Mouse (Mus musculus) T-cell, adult 2 months (primary cell): ENCODE results near the gene Sfxn5.

Experiments used
- DNase-seq: peaks from one replicate; pipeline ENCODE4 v3.0.0; 2022; ENCODE audit warnings: low spot score

Gene Sfxn5

DNA sequence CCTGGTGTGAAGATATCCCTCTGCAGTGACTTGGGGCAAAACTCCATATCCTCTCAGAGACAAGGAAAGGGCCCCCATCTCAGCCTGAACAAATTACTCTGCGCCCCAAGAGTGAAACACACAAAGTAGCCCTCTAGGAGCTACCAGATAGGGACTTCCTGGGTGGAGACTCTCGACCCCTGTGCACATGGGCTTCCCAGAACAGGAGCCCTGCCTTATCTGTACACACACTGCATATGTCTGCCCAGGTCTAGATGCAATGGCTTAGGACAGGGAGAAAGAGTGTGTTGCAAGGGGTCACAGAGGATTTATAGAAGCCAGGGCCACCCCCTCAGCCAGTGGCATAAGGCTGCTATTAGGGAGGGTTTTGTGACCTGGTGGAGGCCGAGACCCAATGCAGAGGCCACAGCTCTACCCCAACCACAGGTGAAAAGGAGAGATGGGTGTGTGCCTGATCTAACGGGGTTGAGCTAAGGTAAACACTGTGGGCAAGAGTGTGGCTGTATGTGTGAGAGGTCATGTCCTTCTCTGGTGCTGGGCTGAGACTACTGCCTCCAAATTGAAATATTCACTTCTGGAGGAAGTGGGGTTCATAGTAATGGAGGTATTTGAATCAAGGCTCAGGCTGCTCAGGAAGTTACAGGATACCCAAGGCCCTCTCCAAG lies 44.9 kb downstream of the Sfxn5 start:
- no peak for DNase-seq

DNA sequence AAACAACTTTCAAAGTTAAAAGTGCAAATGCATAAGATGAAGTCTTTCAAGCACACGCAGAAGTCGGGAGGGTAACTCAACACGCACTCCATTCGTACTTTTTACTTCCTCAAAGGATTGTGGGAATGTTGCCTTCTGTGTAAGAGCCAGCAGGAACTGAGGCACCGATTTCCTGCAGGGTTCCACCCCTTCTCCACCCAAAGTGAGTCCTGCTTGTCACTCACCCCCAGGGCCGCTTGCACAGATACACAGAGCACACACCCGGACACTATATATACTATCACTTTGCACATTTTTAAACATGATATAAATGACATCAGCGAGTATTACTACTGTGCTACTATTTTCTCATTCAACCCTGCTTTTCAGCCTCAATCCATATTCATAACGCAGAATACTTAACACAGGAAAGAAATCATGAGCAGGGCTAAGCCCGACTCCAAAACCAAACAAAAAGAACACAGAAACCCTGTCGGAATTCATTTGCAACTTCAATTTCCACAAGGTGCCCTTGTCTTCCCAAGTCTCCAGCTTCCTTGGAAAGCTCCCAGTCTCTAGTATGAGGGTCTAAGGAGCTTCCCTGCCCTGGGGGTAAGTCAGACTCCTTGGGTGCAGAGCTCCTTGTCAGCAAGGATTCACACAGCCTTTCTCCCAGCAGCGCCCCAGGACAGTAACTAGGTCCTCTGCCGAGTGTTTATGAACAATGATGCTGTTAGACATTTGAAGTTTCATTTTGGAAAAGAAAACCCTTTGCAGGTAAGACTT lies 46.8 kb downstream of the Sfxn5 start:
- no peak for DNase-seq

DNA sequence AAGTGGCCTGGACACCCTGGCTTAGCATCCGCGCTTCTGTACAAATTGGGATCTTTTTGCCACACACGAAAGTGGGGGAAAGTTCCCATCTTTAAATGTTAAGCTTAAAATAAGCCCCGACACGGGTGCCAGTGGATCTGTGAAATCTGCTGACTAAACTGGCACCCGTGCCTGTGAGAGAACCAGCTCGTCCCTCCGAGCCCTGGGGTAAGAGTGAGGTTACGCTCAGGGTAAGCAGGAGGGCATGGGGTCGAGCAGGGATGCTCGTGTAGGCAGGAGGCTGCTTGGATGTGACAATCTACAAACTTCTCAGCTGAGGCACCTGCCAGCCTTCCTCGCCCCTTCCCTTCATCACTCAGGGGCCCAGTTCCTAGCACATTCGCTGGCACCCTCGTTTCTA lies 52.4 kb downstream of the Sfxn5 start:
- DNase-seq: no peak

DNA sequence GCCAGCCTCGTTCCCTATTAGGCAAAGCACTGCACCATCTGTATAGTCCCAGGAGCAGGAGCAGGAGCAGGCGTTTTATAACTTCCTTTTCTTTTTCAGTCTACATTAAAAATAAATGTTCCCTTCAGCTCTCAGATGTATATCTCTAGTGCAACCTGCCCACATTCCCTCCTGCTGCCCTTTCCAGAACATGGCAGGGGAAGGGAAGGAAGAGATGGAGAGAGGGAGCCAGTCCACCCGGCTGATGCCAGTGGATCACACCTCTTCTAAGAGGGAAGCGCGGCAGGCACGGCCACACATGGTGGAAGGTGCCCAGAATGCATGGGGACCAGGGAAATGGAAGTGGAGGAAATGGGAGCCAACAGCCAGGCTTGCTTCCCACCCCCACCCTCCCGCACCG lies 56.7 kb downstream of the Sfxn5 start:
- DNase-seq: no peak

DNA sequence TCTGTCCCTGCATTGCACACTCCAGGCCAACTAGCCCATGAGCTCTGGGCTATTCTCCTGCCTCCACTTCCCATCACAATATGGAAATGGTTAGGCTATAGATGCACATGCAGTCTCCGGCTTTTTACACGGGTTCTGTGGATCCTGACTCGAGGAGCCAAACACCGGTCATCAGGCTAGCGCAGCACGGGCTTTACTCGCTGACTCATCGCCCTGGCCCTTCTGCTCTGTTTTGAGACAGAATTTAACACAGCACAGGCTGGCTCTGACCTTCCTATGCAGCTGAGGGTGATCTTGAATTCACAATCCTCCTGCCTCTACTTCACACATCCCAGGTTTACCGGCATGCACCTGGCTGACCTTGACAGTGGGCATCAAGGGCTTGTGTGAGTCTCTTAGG lies 60.8 kb downstream of the Sfxn5 start:
- DNase-seq: no peak

DNA sequence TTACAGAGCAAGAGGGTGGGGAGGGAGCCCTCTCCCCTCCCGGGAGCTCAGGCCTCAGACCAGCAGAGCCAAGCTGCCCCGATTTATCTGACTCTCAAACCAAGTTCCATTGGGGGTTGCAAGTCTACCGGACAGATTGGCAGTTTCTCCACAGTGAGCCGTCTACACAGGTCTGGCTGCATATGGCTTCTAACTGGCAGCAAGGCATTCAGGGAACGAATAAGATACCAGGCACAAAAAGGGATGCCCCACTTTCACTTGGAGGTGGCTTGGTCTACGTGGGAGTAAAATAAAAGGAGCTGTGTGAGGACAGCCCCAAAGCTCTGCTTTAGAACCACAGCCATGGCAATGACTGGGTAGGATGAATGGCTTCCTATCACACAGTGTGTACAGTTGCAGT lies 67.2 kb downstream of the Sfxn5 start:
- DNase-seq: no peak

DNA sequence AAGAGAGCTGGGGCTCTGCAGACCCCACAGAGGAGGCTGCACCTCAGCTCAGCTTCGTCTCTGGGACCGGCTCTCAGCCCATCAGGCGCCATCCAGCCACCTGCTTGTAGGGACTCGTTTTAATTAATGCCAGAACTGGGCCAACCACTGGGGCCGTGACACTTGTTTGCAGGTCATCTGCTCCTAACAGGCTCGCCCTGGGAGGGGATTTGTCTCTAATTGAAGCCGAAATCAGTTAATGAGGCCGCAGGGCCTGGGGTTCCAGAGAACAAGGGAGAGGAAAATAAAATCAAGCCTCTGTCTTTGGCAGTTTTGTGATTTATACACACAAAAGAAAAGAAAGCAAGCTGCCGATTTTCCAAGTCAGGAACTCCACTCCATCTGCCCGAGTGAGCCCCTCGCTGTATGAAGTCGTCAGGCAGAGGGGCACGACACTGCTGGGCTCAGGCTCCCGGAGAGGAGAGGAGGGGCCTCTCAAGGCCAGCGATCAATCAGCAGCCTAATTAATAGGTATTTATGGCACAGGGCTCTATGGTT lies 68.2 kb downstream of the Sfxn5 start:
- DNase-seq: no peak

DNA sequence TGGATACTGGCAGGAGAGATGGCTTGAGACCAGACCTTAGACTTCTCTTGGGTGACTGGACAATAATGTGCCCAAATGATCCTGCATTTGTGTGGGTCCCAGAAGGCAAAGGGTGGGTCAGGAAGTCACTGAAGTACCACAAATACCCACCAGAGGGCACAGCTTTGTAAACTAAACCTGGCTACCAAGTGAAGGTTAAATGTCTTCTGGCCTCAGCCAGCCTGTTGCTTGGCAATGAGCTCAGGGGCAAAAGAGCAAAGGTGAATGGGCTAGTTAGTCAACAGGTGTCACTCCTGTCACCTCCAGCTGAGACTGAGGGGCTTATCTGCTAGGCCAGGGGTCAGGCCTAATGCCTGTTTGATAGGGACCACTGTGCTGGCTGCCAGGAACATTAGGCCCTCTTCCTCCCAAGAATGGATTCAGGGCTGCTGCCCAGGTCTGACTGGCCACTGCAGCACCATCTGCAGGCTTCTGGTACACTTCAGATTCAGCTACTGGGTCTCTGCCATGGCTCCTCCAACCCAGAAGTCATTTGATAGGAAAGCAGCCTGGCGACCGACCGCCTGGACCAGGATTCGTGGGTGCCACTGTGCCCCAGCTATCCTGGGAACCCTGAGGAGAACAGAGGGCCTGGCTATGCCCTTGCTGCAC lies 70.2 kb downstream of the Sfxn5 start:
- DNase-seq: no peak

DNA sequence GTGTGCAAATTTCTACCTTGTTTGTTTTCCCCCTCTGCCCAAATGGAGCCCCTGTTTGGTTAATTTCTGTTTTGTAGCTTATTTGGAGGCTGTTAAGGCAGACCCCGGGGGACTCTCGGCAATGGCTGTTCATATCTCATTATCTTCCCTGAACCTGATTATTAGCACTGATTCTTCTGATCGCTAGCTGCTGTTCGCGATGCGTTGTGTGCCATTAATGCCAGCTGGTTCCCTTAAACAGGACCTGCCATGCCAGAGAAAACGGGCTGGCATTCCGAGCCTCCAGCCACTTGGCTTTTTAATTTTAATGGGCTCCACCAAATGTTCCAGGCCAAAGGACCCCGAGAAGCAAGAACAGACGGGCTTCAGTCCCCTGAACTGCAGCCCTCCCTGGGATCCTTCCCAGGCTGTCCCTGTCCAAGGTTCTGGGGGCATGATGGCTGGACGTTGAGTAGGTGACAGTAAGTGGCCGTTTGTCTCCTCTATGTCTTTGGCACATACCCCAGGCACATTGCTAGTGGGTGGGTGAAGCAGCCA lies 74.1 kb downstream of the Sfxn5 start:
- DNase-seq: no peak

DNA sequence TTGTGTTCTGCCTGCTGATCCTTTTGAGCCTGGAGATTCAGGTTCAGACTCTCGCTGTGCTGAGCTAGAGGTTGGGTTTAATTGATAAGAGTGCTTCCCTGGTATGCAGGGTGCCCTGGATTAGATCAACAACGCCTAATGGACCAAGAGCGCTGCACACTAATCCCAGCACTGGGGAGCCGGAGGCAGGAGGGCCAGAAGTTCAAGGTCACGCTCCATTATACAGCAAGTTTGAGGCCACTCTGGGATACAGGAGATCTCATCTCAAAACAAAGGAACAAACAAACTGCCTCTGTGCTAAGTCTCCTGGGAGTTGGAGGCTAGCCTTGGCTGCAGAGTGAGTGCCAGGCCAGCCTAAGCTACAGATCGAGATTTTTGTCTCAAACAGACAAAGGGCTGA lies 77.6 kb downstream of the Sfxn5 start:
- DNase-seq: no peak

DNA sequence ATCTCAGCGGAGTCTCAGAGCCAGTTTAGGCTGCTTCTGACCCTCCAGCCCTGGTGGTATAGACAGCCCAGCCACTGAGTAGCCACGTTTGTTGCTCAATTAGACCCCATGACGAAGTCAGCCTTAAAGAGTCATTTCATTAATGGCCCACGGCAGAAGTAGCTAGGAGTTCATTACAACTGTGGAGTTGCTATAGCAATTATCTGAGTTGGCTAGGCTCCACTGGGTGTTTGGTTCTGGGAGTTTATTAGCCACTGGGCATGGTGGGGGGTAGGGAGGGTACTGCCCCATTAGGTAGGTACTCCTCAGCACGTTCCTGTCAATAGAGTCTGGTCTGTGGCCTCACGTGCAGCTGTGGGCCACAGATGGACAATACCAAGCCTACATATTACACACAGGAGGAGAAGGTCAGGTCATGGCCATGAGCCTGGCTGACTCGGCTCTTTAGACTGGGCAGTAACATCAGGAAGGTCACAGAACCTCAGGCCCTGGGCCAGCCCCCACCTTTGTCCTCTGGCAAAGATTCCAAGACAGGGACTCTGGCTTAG lies 79.2 kb downstream of the Sfxn5 start:
- no peak for DNase-seq

DNA sequence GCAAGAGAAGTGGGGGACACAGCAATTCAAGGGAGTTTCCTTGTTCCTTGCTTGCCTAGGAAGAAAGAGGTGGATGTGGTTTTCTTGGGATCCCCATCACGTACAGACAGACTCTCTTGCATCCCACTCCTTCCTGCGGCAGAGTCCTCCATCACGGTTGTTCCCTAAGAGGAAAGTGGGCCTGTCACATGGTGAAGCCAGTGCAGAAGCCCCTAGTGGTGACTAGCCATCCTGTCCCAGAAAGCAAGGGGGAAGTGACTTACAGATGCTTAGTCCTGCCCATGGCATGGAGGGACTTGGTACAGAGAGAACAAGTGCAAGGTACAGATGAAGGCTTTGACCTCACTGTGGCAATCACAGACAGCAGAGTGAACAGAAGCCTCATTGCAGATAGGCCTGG lies 79.9 kb downstream of the Sfxn5 start:
- DNase-seq: no peak

DNA sequence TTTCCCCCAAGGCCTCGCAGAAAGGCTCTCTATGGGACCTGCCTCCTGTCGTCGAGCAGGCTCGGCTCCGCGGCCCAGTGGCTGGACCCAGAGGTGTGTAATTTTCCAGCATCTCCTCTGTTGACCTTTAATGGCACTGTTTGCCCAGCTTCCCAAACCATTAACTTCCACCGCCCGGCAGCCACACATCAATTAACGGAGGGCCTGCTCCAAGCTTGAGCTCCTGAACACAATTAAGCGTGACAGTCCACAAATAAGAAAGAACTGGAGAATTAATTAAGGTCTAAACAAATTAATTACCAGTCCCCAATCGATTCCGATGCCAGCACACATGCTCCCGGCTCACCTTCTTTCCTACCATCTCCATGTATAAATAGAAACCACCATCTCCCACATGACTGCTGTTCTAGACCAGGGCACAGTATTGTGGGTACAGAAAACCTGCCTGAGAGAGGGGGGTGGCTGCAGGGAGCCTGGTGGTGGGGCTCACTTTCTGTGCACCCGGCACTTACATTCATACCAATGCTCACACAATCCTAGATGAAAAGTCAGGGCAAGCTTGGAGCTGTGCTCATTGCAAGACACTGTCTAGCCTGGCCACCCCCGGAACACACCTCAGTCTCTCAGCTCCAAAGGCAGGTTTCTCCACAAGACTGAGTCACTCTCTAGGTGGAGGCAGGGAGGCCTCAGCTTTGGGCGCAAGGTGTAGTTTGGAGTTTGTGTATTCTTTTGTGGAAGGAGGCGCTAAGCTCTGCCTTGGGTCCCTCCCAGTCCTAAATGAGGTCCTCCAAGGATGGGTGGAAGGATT lies 80.8 kb downstream of the Sfxn5 start:
- DNase-seq: no peak

DNA sequence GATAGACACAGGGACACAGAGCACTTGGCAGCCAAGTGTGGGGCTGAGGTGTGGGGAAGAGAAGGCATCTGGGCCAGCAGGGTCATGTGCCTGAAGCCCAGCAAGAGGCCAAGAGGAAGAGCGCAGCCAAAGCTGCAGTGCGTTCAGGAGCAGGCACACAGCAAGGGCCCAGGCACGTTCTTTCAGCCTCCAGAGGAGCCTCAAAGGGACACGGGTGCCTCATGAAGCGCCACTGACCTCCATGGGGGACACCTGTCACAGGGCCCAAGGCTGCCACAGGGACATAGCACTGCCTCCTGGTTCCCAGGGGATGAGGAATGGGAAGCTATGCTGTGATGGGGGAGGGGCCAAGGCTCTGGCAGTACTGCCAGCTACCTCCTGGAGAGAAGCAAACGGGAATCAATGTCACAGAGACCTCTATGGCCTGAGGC lies 82.4 kb downstream of the Sfxn5 start:
- no peak for DNase-seq

DNA sequence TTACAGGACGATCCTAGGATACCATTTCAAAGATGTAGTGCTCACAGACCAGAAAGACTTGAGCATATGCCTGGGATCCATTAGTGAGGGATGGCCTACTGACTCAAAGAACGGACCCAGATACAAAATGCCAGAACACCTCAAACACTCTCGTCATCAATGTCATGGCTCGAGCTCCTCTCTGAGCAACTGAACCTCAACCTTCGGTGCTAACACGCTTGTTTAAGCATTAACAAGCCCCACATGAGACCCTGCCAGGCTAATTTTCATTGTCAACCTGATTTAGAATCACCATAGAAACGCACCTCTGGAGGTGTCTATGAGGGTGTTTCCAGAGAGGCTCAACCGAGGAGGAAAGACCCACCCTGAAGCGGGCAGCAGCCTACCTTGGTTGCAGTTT lies 83.4 kb downstream of the Sfxn5 start:
- no peak for DNase-seq

DNA sequence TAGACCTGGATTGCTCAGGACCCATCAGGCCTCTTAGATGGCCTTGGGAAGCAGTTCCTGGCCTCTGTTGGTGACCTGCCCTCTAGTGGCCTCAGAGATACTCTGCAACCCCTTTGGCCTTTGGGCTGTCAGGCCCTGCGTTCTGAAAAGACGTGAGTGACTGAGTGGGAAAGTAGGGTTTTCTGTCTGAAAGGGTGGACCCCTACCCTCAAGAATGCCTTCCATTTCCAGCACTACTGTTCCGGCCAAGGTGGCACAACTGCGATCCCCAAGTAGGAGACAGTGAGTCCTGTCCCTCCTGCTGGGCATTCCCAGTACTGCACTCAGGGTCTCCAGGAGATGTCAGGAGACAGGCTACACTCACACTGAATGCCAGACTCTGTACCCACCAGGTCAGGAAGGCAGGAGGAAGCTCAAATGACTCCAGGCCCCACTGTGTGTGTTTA lies 94.2 kb downstream of the Sfxn5 start:
- no peak for DNase-seq

DNA sequence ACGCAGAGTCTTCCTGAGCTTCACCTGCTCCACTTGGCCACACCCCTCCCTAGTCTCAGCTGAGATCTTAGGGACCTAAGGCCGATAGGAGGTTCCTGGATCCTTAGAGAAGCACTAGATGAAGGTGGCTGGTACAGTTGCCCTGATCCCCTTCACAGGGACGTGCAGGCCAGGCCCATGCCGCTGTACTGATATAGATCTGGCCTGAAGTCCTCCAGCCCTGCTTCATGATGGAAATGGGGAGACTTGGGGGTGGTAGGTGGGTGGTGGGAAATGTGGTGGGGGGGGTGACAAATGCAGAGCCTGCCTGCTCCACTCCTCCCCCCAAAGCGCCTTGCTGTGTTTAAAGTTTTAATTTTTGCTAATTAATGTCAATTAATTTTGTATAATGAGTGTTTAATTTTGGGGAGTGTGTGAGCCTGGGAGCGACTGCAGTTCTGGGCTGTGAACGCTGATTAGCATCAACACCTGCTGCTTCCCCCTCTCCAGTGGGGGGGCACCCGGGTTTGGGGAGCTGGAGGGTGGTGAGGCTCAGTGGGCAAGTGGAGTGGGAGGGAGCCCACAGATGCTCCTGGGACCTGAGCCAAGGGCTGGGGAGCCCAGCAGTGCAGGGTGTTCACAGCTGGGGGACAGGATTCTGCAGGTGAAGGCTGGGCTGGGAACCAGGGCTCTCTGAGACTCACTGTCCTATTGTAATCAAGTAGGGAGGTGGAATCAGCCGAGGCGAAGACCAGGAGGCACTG lies 95.5 kb downstream of the Sfxn5 start:
- no peak for DNase-seq

DNA sequence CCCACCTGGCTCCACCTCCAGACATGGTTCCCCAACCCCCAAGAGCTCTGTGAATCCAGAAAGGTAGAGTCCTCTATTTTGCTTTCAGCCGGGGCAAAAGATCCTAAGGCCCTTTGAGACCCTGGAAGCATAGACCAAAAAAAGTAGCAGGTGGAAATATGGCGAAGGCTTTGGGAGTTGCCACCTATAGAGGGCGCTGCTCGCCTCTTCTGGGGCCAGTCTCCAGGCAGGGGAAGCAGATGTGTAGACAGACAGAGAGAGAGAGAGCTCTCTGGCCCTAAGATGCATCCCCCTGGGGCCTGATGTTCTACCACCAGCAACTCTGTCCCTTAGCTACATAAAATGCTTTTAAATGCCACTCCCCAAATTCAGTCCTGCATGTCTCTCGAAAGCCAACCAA lies 96.2 kb downstream of the Sfxn5 start:
- no peak for DNase-seq

DNA sequence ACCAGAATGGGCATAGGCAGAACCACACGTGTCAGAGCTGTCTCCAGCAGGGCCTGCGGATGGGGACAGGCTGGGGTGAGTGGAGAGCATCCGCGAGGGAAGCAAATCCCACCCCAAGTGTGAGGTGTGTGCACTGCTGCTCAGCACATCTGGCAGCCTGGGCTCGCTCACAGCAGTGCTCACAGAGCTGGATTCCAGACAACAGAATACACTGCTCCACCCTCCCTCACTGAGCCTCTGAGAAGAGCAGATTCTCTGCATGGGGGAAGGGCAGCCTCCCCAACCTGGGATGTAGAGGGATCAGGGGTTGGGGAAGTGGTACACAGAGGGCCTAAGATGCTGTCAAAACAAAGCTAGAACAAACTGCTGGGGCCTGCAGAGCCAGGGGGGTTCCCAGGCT lies 98.4 kb downstream of the Sfxn5 start:
- no peak for DNase-seq

DNA sequence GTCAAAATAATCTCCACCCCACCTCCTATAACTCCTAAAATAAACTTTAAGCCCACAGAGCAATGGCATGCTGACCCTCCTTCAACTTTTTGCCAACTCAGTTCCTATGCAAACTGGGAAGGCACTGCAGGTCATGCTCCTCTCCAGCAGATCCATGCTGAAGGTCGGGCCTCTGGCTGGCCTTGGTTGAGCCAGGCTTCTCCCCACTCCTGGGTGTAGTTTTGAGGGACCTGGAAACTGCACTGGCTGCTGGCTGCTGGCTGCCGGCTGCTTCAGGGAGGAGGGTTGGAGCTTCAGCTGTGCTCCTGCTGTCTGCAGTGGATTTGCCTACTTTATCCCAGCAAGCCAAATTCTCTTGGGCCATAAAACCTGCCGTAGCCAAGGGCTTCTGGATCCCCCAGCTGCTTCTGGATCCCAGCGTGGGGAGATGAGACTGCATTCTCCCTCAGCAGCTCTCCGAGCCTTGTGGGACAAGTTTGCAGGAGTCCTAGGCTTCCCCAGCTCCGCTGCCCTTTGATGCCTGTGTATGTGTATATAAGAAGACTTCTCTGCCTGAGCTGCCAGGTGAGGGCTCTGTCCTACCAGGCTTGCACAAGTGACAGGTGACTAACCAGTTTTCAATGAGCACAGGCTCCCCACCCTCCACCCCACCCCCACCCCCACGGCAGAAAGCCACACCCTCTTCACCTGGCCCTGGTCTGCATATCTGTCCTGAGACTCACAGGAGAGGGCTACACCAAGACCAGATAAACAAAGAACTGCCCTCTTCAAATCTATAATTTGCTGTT lies 100.2 kb downstream of the Sfxn5 start:
- no peak for DNase-seq
